Mouse (Mus musculus): ENCODE measurements around the gene Rbm3.

GRCm38 (mm10) chrX:8192126-8192639 is 46.5 kb upstream of the Rbm3 start:
- no peak for TF ChIP-seq EP300 (IDR thresholded peaks at IDR 0.05; ENCODE audit: insufficient read depth, low read depth, low read length)
- TF ChIP-seq POLR2A (IDR thresholded peaks at IDR 0.05; ENCODE audit: insufficient read depth, low read length), result no peak
- no peak for TF ChIP-seq CTCF (IDR thresholded peaks at IDR 0.05; ENCODE audit: low read depth, low read length)
